In genomic region chr4:138411011-138411410, GRCm38 (mm10) we compare ENCODE assay signal across 33 mouse cellular contexts. TPM values are rescaled to one million over a fixed set of nuclear protein-coding genes. Genes with fewer than 3 reads are reported as not detected.
DNase-seq lines count a peak whose midpoint lies in the region; ATAC-seq and TF ChIP-seq lines count a peak whose summit lies in the region.
"Had no signal": no experiment of that assay in that cellular context is flagged by ENCODE, and none has a peak within 500 bp of the region (broad histone marks: within the 10 kb centered on the region; RNA-seq: fewer than 3 reads in every experiment).

No protein-coding gene starts in this region.

- no peak overlapping the region for H3K4me3 ChIP-seq in kidney, embryonic 14.5 days (ENCODE audit: low read length)
- H3K4me3 ChIP-seq in stomach, embryonic 14.5 days (ENCODE audit: low read depth, low read length) = no peak overlapping the region
- no peak overlapping the region for H3K4me3 ChIP-seq in stomach, postnatal 0 days (ENCODE audit: low read depth, low read length)
- no peak overlapping the region for H3K4me3 ChIP-seq in embryonic facial prominence, embryonic 10.5 days
- H3K4me3 ChIP-seq in forebrain, embryonic 10.5 days = no peak overlapping the region
- H3K4me3 ChIP-seq: erythroblast, embryonic 14.5 days; forebrain, embryonic 12.5 days; heart, embryonic 13.5 days; hindbrain, embryonic 10.5 days; layer of hippocampus, adult 2 months; limb, embryonic 13.5 days; megakaryocyte, embryonic 14.5 days; midbrain, embryonic 12.5 days; myocyte; neural tube, embryonic 12.5 days had no signal

- H3K27me3 ChIP-seq in kidney, embryonic 14.5 days (ENCODE audit: control insufficient read depth, insufficient read depth, low read length) = no peaks in the 10 kb centered on the region; the same call in 1 of the 2 replicates
- no peaks in the 10 kb centered on the region for H3K27me3 ChIP-seq in stomach, embryonic 14.5 days (ENCODE audit: control insufficient read depth, insufficient read depth, low read length)
- H3K27me3 ChIP-seq in stomach, postnatal 0 days (ENCODE audit: control insufficient read depth, insufficient read depth, low read length) = no peaks in the 10 kb centered on the region
- H3K27me3 ChIP-seq in embryonic facial prominence, embryonic 10.5 days (replicated peaks; ENCODE audit: low read depth, poor library complexity, severe bottlenecking) = peaks cover 53% of the 10 kb centered on the region
- peaks cover 58% of the 10 kb centered on the region for H3K27me3 ChIP-seq in forebrain, embryonic 10.5 days (ENCODE audit: poor library complexity, severe bottlenecking)
- H3K27me3 ChIP-seq: Patski had no signal

- ATAC-seq in kidney, embryonic 14.5 days (ENCODE audit: low FRiP score, low TSS enrichment) = 0 out of 2 replicates have a peak, but pooled peaks have one; percentile 77
- ATAC-seq in stomach, embryonic 14.5 days (ENCODE audit: insufficient number of reproducible peaks, insufficient read depth, low FRiP score, low read depth) = peak; percentile 46; the same call in 1 of the 2 replicates
- ATAC-seq in stomach, postnatal 0 days (ENCODE audit: low FRiP score, low TSS enrichment) = no peak
- ATAC-seq: hindbrain, embryonic 16.5 days; intestine, embryonic 16.5 days; Patski had no signal

- TF ChIP-seq CTCF in stomach, postnatal 0 days (IDR thresholded peaks at IDR 0.05; ENCODE audit: low read depth) = no peak

- TF ChIP-seq EP300 in stomach, postnatal 0 days (optimal IDR thresholded peaks at IDR 0.05) = no peak

- no peaks in the 10 kb centered on the region for H3K9me3 ChIP-seq in kidney, embryonic 14.5 days (ENCODE audit: control insufficient read depth, low read length)
- H3K9me3 ChIP-seq in stomach, embryonic 14.5 days (ENCODE audit: control insufficient read depth, low read depth, low read length) = no peaks in the 10 kb centered on the region
- no peaks in the 10 kb centered on the region for H3K9me3 ChIP-seq in stomach, postnatal 0 days (ENCODE audit: control insufficient read depth, low read length)
- no peaks in the 10 kb centered on the region for H3K9me3 ChIP-seq in embryonic facial prominence, embryonic 10.5 days
- H3K9me3 ChIP-seq in forebrain, embryonic 10.5 days = no peaks in the 10 kb centered on the region
- H3K9me3 ChIP-seq: forebrain, embryonic 12.5 days; heart, embryonic 13.5 days; hindbrain, embryonic 10.5 days; limb, embryonic 13.5 days; midbrain, embryonic 12.5 days; neural tube, embryonic 12.5 days had no signal

- H3K27ac ChIP-seq in kidney, embryonic 14.5 days (ENCODE audit: low read depth, low read length) = no peak overlapping the region
- H3K27ac ChIP-seq in stomach, embryonic 14.5 days (ENCODE audit: low read length) = no peak overlapping the region
- no peak overlapping the region for H3K27ac ChIP-seq in stomach, postnatal 0 days (replicated peaks)
- H3K27ac ChIP-seq in embryonic facial prominence, embryonic 10.5 days (replicated peaks) = no peak overlapping the region
- no peak overlapping the region for H3K27ac ChIP-seq in forebrain, embryonic 10.5 days
- H3K27ac ChIP-seq: forebrain, embryonic 12.5 days; heart, embryonic 13.5 days; hindbrain, embryonic 10.5 days; layer of hippocampus, adult 2 months; limb, embryonic 13.5 days; midbrain, embryonic 12.5 days; neural tube, embryonic 12.5 days had no signal

- H3K9ac ChIP-seq in kidney, embryonic 14.5 days (ENCODE audit: low read depth, low read length) = no peak overlapping the region
- H3K9ac ChIP-seq in stomach, embryonic 14.5 days (replicated peaks; ENCODE audit: low read depth, low read length) = no peak overlapping the region
- H3K9ac ChIP-seq in stomach, postnatal 0 days (ENCODE audit: low read length) = no peak overlapping the region
- H3K9ac ChIP-seq: forebrain, embryonic 12.5 days; heart, embryonic 13.5 days; limb, embryonic 13.5 days; midbrain, embryonic 12.5 days; neural tube, embryonic 12.5 days had no signal

- no peak for DNase-seq in kidney, postnatal 10 days
- no peak for DNase-seq in stomach, postnatal 0 days (ENCODE audit: low spot score)
- DNase-seq in embryonic facial prominence, embryonic 10.5 days (ENCODE audit: low spot score) = peak; percentile 40
- DNase-seq in c-Kit-positive CD71-positive TER-119-positive erythroid progenitor cells, embryonic 14.5 days (ENCODE audit: low spot score) = no peak
- no peak for DNase-seq in forebrain, embryonic 10.5 days (ENCODE audit: extremely low spot score, low spot score)
- DNase-seq: adrenal gland, postnatal 25 days; cerebellum, adult 18-20 months; cerebellum, postnatal 10 days; gastrocnemius, postnatal 10 days; heart, postnatal 14 days; kidney, adult 9 months; lung, postnatal 4 days; spleen, adult 18-20 months; thymus, postnatal 4 days had no signal

- H3K4me1 ChIP-seq in kidney, embryonic 14.5 days (ENCODE audit: control insufficient read depth, insufficient read depth, low read length) = peaks cover 7% of the 10 kb centered on the region
- H3K4me1 ChIP-seq in stomach, embryonic 14.5 days (ENCODE audit: control insufficient read depth, insufficient read depth, low read length) = no peaks in the 10 kb centered on the region
- no peaks in the 10 kb centered on the region for H3K4me1 ChIP-seq in stomach, postnatal 0 days (replicated peaks; ENCODE audit: control insufficient read depth, insufficient read depth)
- peaks cover 26% of the 10 kb centered on the region for H3K4me1 ChIP-seq in embryonic facial prominence, embryonic 10.5 days
- H3K4me1 ChIP-seq in forebrain, embryonic 10.5 days = peaks cover 10% of the 10 kb centered on the region; the same call in 1 of the 2 replicates
- H3K4me1 ChIP-seq: limb, embryonic 13.5 days had no signal

- no peak overlapping the region for H3K4me2 ChIP-seq in kidney, embryonic 14.5 days (replicated peaks; ENCODE audit: low read depth, low read length)
- no peak overlapping the region for H3K4me2 ChIP-seq in stomach, embryonic 14.5 days (replicated peaks; ENCODE audit: low read depth, low read length)
- no peak overlapping the region for H3K4me2 ChIP-seq in stomach, postnatal 0 days (replicated peaks; ENCODE audit: low read depth)
- H3K4me2 ChIP-seq: forebrain, embryonic 12.5 days; heart, embryonic 13.5 days; limb, embryonic 13.5 days; liver, embryonic 11.5 days; midbrain, embryonic 12.5 days; neural tube, embryonic 12.5 days had no signal

- no peaks in the 10 kb centered on the region for H3K36me3 ChIP-seq in kidney, embryonic 14.5 days (ENCODE audit: control insufficient read depth, insufficient read depth, low read length)
- H3K36me3 ChIP-seq in stomach, embryonic 14.5 days (ENCODE audit: control insufficient read depth, insufficient read depth, low read length) = no peaks in the 10 kb centered on the region
- H3K36me3 ChIP-seq in stomach, postnatal 0 days (ENCODE audit: control insufficient read depth, insufficient read depth, low read length) = no peaks in the 10 kb centered on the region
- H3K36me3 ChIP-seq in embryonic facial prominence, embryonic 10.5 days (replicated peaks) = no peaks in the 10 kb centered on the region
- no peaks in the 10 kb centered on the region for H3K36me3 ChIP-seq in forebrain, embryonic 10.5 days (replicated peaks)
- H3K36me3 ChIP-seq: forebrain, embryonic 12.5 days; heart, embryonic 13.5 days; hindbrain, embryonic 10.5 days; limb, embryonic 13.5 days; midbrain, embryonic 12.5 days; neural tube, embryonic 12.5 days had no signal

- 5% methylated on average over 5 of the region's 5 CpGs for WGBS in kidney, embryonic 14.5 days
- 10% methylated on average over 5 of the region's 5 CpGs for WGBS in stomach, embryonic 14.5 days
- 7% methylated on average over 5 of the region's 5 CpGs for WGBS in stomach, postnatal 0 days
- WGBS in embryonic facial prominence, embryonic 10.5 days = 11% methylated on average over 5 of the region's 5 CpGs
- WGBS in forebrain, embryonic 10.5 days = 22% methylated on average over 5 of the region's 5 CpGs

RNA-seq across cellular contexts. Expression of gene Fam43b, which starts 14.7 kb away (rescaled TPM):
- polyA plus RNA-seq in kidney, embryonic 14.5 days (2014; fragmentation: Nextera tagmentation; extraction: Ambion mirVana) = not detected in 2 replicates
- polyA plus RNA-seq in stomach, embryonic 14.5 days (2014; fragmentation: Nextera tagmentation; extraction: Ambion mirVana) = 0.17 and 0.25 TPM in 2 replicates
- 0.07 TPM in 1 of 2 replicates, not detected in the other for polyA plus RNA-seq in stomach, postnatal 0 days (2015; fragmentation: Nextera tagmentation; extraction: Ambion mirVana)
- 0.13 TPM in 1 of 2 replicates, not detected in the other for polyA plus RNA-seq in embryonic facial prominence, embryonic 10.5 days (2016; fragmentation: Nextera tagmentation; extraction: Ambion mirVana)
- not detected in 2 replicates for polyA plus RNA-seq in forebrain, embryonic 10.5 days (2016; fragmentation: Nextera tagmentation; extraction: Ambion mirVana)
- polyA plus RNA-seq: embryonic facial prominence, embryonic 11.5 days; erythroblast, embryonic 14.5 days; gonadal fat pad, adult 2 months; heart, embryonic 13.5 days; hindbrain, embryonic 10.5 days; intestine, embryonic 16.5 days; limb, embryonic 13.5 days; liver, embryonic 16.5 days; myocyte; Patski had no signal

RNA-seq across cellular contexts. Expression of gene Mul1, which starts 23.5 kb away (rescaled TPM):
- 16.7 and 16.9 TPM in 2 replicates for polyA plus RNA-seq in kidney, embryonic 14.5 days (2014; fragmentation: Nextera tagmentation; extraction: Ambion mirVana)
- 17.6 and 19.4 TPM in 2 replicates for polyA plus RNA-seq in stomach, embryonic 14.5 days (2014; fragmentation: Nextera tagmentation; extraction: Ambion mirVana)
- polyA plus RNA-seq in stomach, postnatal 0 days (2015; fragmentation: Nextera tagmentation; extraction: Ambion mirVana) = 17.1 and 18.7 TPM in 2 replicates
- 19.7 and 20.8 TPM in 2 replicates for polyA plus RNA-seq in embryonic facial prominence, embryonic 10.5 days (2016; fragmentation: Nextera tagmentation; extraction: Ambion mirVana)
- 21.2 and 22.7 TPM in 2 replicates for polyA plus RNA-seq in forebrain, embryonic 10.5 days (2016; fragmentation: Nextera tagmentation; extraction: Ambion mirVana)

RNA-seq across cellular contexts. Expression of gene Camk2n1, which starts 43.1 kb away (rescaled TPM):
- 7.4 and 10.1 TPM in 2 replicates for polyA plus RNA-seq in kidney, embryonic 14.5 days (2014; fragmentation: Nextera tagmentation; extraction: Ambion mirVana)
- polyA plus RNA-seq in stomach, embryonic 14.5 days (2014; fragmentation: Nextera tagmentation; extraction: Ambion mirVana) = 4.0 and 5.1 TPM in 2 replicates
- 4.5 and 4.8 TPM in 2 replicates for polyA plus RNA-seq in stomach, postnatal 0 days (2015; fragmentation: Nextera tagmentation; extraction: Ambion mirVana)
- polyA plus RNA-seq in embryonic facial prominence, embryonic 10.5 days (2016; fragmentation: Nextera tagmentation; extraction: Ambion mirVana) = 1.1 and 1.2 TPM in 2 replicates
- 0.96 and 0.98 TPM in 2 replicates for polyA plus RNA-seq in forebrain, embryonic 10.5 days (2016; fragmentation: Nextera tagmentation; extraction: Ambion mirVana)

RNA-seq across cellular contexts. Expression of gene Cda, which starts 43.2 kb away (rescaled TPM):
- 21.7 TPM in 2 replicates for polyA plus RNA-seq in kidney, embryonic 14.5 days (2014; fragmentation: Nextera tagmentation; extraction: Ambion mirVana)
- polyA plus RNA-seq in stomach, embryonic 14.5 days (2014; fragmentation: Nextera tagmentation; extraction: Ambion mirVana) = 8.3 and 11.5 TPM in 2 replicates
- polyA plus RNA-seq in stomach, postnatal 0 days (2015; fragmentation: Nextera tagmentation; extraction: Ambion mirVana) = 12.5 and 15.2 TPM in 2 replicates
- polyA plus RNA-seq in embryonic facial prominence, embryonic 10.5 days (2016; fragmentation: Nextera tagmentation; extraction: Ambion mirVana) = 3.3 and 4.8 TPM in 2 replicates
- polyA plus RNA-seq in forebrain, embryonic 10.5 days (2016; fragmentation: Nextera tagmentation; extraction: Ambion mirVana) = 2.1 and 2.5 TPM in 2 replicates
